Mouse (Mus musculus) embryonic fibroblast, embryonic 13.5 days (primary cell): ENCODE data around the gene Itga11.

ENCODE experiments used
- CTCF ChIP-seq: IDR thresholded peaks from 2 replicates; pipeline ENCODE4 v1.5.1; 2011; ENCODE audit warnings: mild to moderate bottlenecking, control low read depth, low read length, moderate library complexity, borderline replicate concordance; ENCODE audit not compliant: insufficient read depth
- POLR2A ChIP-seq: IDR thresholded peaks from 2 replicates; pipeline ENCODE4 v1.6.1; 2011; ENCODE audit warnings: low read depth, mild to moderate bottlenecking, control low read depth, low read length, moderate library complexity

GRCm38 (mm10) chr9:62817099-62817571, 139.5 kb downstream of the Itga11 start:
- TF ChIP-seq CTCF: no peak
- TF ChIP-seq POLR2A: no peak
